Mouse (Mus musculus) hematopoietic stem cell, adult 5-6 weeks (primary cell): Measurements from ENCODE around the gene Ccdc107. TPM values are rescaled to one million over a fixed set of nuclear protein-coding genes. Genes with fewer than 3 reads are reported as not detected.
"Not testable (repeated sequence)": the region's sequence is repeated elsewhere in the genome, so short reads cannot be mapped to it uniquely, and the experiment has no call there.

Experiments
- ATAC-seq, 2 experiments: fragments of 125-278 bp in 1 of 2; replicated peaks in 1 of 2; 2 replicates each; pipeline ENCODE4 v1.8.0; 2016 to 2017; ENCODE audit warnings: inconsistent platforms in 2 of 2, mild to moderate bottlenecking in 2 of 2, moderate number of reproducible peaks in 2 of 2, low read depth in 1 of 2, moderate TSS enrichment in 1 of 2; ENCODE audit not compliant: low FRiP score in 2 of 2, poor library complexity in 2 of 2, severe bottlenecking in 2 of 2, insufficient read depth in 1 of 2, low TSS enrichment in 1 of 2
- total RNA-seq: library from RNA; stranded (forward); fragments of 172-1452, 232-1000 nt; gene quantifications from 2 replicates; pipeline ENCODE4 v1.2.3, GENCODE M21; 2017

Gene Ccdc107
- total RNA-seq, 1 experiment from 2014 or later: 55.6 TPM

- no peak for ATAC-seq
These were observed 11.7 kb upstream of the Ccdc107 start for GRCm38 (mm10) chr4:43480985-43481384.

- peak in 1 of 2 experiments; percentile 15; a peak in 1 of 4 replicates for ATAC-seq
These were observed 10.7 kb upstream of the Ccdc107 start for GRCm38 (mm10) chr4:43481894-43482456.

GRCm38 (mm10) chr4:43482591-43482990 is 10.1 kb upstream of the Ccdc107 start:
- ATAC-seq: no peak

GRCm38 (mm10) chr4:43483535-43484091 is 9.1 kb upstream of the Ccdc107 start, which contains the start of gene Sit1:
Sit1 (minus strand) TSS chr4:43483734.
- ATAC-seq: no peak

GRCm38 (mm10) chr4:43485666-43486065 is 7.0 kb upstream of the Ccdc107 start:
- not testable (repeated sequence) for ATAC-seq

- ATAC-seq: no peak
These were observed 3.1 kb upstream of the Ccdc107 start for GRCm38 (mm10) chr4:43489611-43490010.

GRCm38 (mm10) chr4:43490801-43491200 is 1.9 kb upstream of the Ccdc107 start:
- ATAC-seq: no peak

GRCm38 (mm10) chr4:43492101-43492820 is 439 bp upstream of the Ccdc107 start:
- no peak for ATAC-seq

GRCm38 (mm10) chr4:43493186-43493845 is 616 bp downstream of the Ccdc107 start:
- ATAC-seq: peak; percentile 75

GRCm38 (mm10) chr4:43493846-43494240 is 1.1 kb downstream of the Ccdc107 start:
- no peak for ATAC-seq

- ATAC-seq: no peak
These were observed 3.9 kb downstream of the Ccdc107 start for GRCm38 (mm10) chr4:43496587-43496986.

GRCm38 (mm10) chr4:43497405-43497804 is 4.7 kb downstream of the Ccdc107 start:
- ATAC-seq: no peak

GRCm38 (mm10) chr4:43497946-43498345 is 5.2 kb downstream of the Ccdc107 start:
- no peak for ATAC-seq

GRCm38 (mm10) chr4:43498983-43499382 is 6.3 kb downstream of the Ccdc107 start:
- ATAC-seq: peak; percentile 16 to 32; a peak in 2 of 4 replicates

- peak; percentile 25 to 69; a peak in 3 of 4 replicates for ATAC-seq
These were observed 7.0 kb downstream of the Ccdc107 start, which contains the start of gene Arhgef39 for GRCm38 (mm10) chr4:43499407-43500333. Arhgef39 (minus strand) TSS chr4:43499695.

GRCm38 (mm10) chr4:43503041-43503440 is 10.3 kb downstream of the Ccdc107 start:
- ATAC-seq: no peak

- ATAC-seq: no peak
These were observed 10.8 kb downstream of the Ccdc107 start for GRCm38 (mm10) chr4:43503506-43503905.
